15 mouse cellular contexts compared by ENCODE assay signal in genomic region chr9:88956670-88957153, GRCm38 (mm10). TPM values are rescaled to one million over a fixed set of nuclear protein-coding genes. Genes with fewer than 3 reads are reported as not detected.
A peak's percentile ranks its signal among the peaks of the same experiment; 100 is the strongest.
DNase-seq lines count a peak whose midpoint lies in the region; ATAC-seq and TF ChIP-seq lines count a peak whose summit lies in the region.
"Not testable (repeated sequence)": the region's sequence is repeated elsewhere in the genome, so short reads cannot be mapped to it uniquely, and the experiment has no call there.
"Had no signal": no experiment of that assay in that cellular context is flagged by ENCODE, and none has a peak within 500 bp of the region (broad histone marks: within the 10 kb centered on the region; RNA-seq: fewer than 3 reads in every experiment).

Gene Bcl2a1a (plus strand): TSS chr9:88956900.

- TF ChIP-seq POLR2A in MEL (IDR thresholded peaks at IDR 0.05; ENCODE audit: control insufficient read depth in 1 of 2, insufficient read depth in 1 of 2, low read depth in 1 of 2, low read length in 2 of 2, poor library complexity in 1 of 2); bone marrow macrophage, adult 2 months (IDR thresholded peaks at IDR 0.05; ENCODE audit: borderline replicate concordance, low read depth, low read length); liver, adult 2 months (IDR thresholded peaks at IDR 0.05; ENCODE audit: extremely low read depth, insufficient read depth, low read length): not testable (repeated sequence)

- H3K27me3 ChIP-seq in MEL (ENCODE audit: control insufficient read depth in 1 of 2, insufficient read depth in 2 of 2, low read length in 2 of 2); liver, adult 2 months (ENCODE audit: control insufficient read depth, insufficient read depth, low read length); lung, postnatal 0 days (replicated peaks; ENCODE audit: insufficient read depth, low read length): not testable (repeated sequence)

- peak within 1 kb of the TSS; percentile 36; the same call in 1 of the 2 replicates for H3K27ac ChIP-seq in MEL (ENCODE audit: control insufficient read depth, low read depth, low read length)
- H3K27ac ChIP-seq in bone marrow macrophage, adult 2 months (ENCODE audit: insufficient read depth, low read depth, low read length): peak within 1 kb of the TSS; percentile 14; the same call in 1 of the 2 replicates
- not testable (repeated sequence) for H3K27ac ChIP-seq in liver, adult 2 months (replicated peaks; ENCODE audit: insufficient read depth, low read depth, low read length); lung, postnatal 0 days (ENCODE audit: low read length)

- H3K4me2 ChIP-seq in lung, postnatal 0 days (replicated peaks; ENCODE audit: low read depth, low read length): not testable (repeated sequence)

- not testable (repeated sequence) for H3K9me3 ChIP-seq in MEL (replicated peaks; ENCODE audit: insufficient read depth, low read length); lung, postnatal 0 days (ENCODE audit: low read length)

- not testable (repeated sequence) for TF ChIP-seq RAD21 in MEL (IDR thresholded peaks at IDR 0.05; ENCODE audit: low read depth, low read length)

- TF ChIP-seq CTCF in MEL (IDR thresholded peaks at IDR 0.05 in 2 of 3, conservative IDR thresholded peaks at IDR 0.05 in 1 of 3; ENCODE audit: control insufficient read depth in 1 of 3, insufficient read depth in 1 of 3, low read depth in 2 of 3, low read length in 3 of 3, poor library complexity in 1 of 3, severe bottlenecking in 1 of 3); bone marrow macrophage, adult 2 months (IDR thresholded peaks at IDR 0.05; ENCODE audit: low read depth, low read length); liver, adult 2 months (IDR thresholded peaks at IDR 0.05; ENCODE audit: low read depth, low read length); lung, postnatal 0 days (IDR thresholded peaks at IDR 0.05): not testable (repeated sequence)

- not testable (repeated sequence) for H3K36me3 ChIP-seq in MEL (ENCODE audit: control insufficient read depth in 1 of 2, insufficient read depth in 2 of 2, low read length in 2 of 2); liver, adult 2 months (ENCODE audit: control insufficient read depth, insufficient read depth, low read length); lung, postnatal 0 days (ENCODE audit: insufficient read depth, low read length)

- ATAC-seq in lung, postnatal 0 days: peak; percentile 72
- ATAC-seq in megakaryocyte progenitor cell, adult 5-6 weeks (replicated peaks; ENCODE audit: poor library complexity): peak; percentile 74

- intact Hi-C loops in heart, postnatal 10 days (cut with DNase I): not testable (repeated sequence)

- whole genome bisulfite sequencing in liver, adult 2 months: 82% methylated on average over 5 of the region's 5 CpGs
- 40% methylated on average over 5 of the region's 5 CpGs for WGBS in lung, postnatal 0 days

- DNase-seq in MEL (ENCODE audit: low read depth, low spot score): not testable (repeated sequence)
- peak; percentile 5 to 17 for DNase-seq in heart, postnatal 10 days
- DNase-seq in liver, adult 2 months (ENCODE audit: extremely low read depth, low read depth, low spot score): peak; percentile 14
- peak; percentile 4 for DNase-seq in lung, postnatal 0 days (ENCODE audit: low spot score)
- DNase-seq in spleen, postnatal 4 days (ENCODE audit: low spot score in 2 of 2): peak; percentile 15 to 62
- peak; percentile 37 for DNase-seq in thymus, postnatal 4 days

- H3K4me1 ChIP-seq in MEL (ENCODE audit: control insufficient read depth in 1 of 2, insufficient read depth in 2 of 2, low read length in 2 of 2); bone marrow macrophage, adult 2 months (ENCODE audit: control insufficient read depth, insufficient read depth, low read length); liver, adult 2 months (ENCODE audit: control insufficient read depth, insufficient read depth, low read length); lung, postnatal 0 days (ENCODE audit: insufficient read depth, low read depth, low read length): not testable (repeated sequence)

- H3K79me2 ChIP-seq in MEL (ENCODE audit: control insufficient read depth, insufficient read depth, low read length, poor library complexity); liver, adult 2 months (ENCODE audit: control insufficient read depth, insufficient read depth, low read length): not testable (repeated sequence)

- not testable (repeated sequence) for H3K4me3 ChIP-seq in MEL (ENCODE audit: control insufficient read depth in 1 of 2, insufficient read depth in 1 of 2, low read depth in 2 of 2, low read length in 2 of 2); bone marrow macrophage, adult 2 months (ENCODE audit: insufficient read depth, low read length); liver, adult 2 months (ENCODE audit: insufficient read depth, low read depth, low read length); lung, postnatal 0 days (ENCODE audit: low read depth, low read length)

- not testable (repeated sequence) for H3K9ac ChIP-seq in MEL (ENCODE audit: control insufficient read depth, low read depth, low read length, poor library complexity, severe bottlenecking); liver, adult 2 months (ENCODE audit: low read depth, low read length); lung, postnatal 0 days (replicated peaks; ENCODE audit: low read depth)

- not testable (repeated sequence) for TF ChIP-seq EP300 in MEL (IDR thresholded peaks at IDR 0.05; ENCODE audit: low read depth in 1 of 2, low read length in 2 of 2); lung, postnatal 0 days (IDR thresholded peaks at IDR 0.05)

RNA-seq across cellular contexts. Expression of gene Bcl2a1a, which starts in this region (rescaled TPM):
- 0.65 and 0.77 TPM in 2 replicates for total RNA-seq in MEL (2012; rRNA removed)
- polyA plus RNA-seq in MEL (2012; ENCODE audit: insufficient read depth in 1 of 2, insufficient read length in 2 of 2, low read depth in 1 of 2, low replicate concordance in 2 of 2, missing spikeins in 1 of 2): under 1 TPM in 1 of 2 experiments, not detected in 1; 0.32 TPM
- polyA plus RNA-seq in bone marrow macrophage, adult 2 months (2012; ENCODE audit: insufficient read depth, insufficient read length, missing spikeins): not detected in 2 replicates
- total RNA-seq in heart, postnatal 10 days (2021): not detected
- 1.1 and 2.1 TPM in 2 replicates for total RNA-seq in liver, adult 2 months (2014; rRNA removed)
- polyA plus RNA-seq in liver, adult 2 months (2012; rRNA removed): 0.16 TPM in 1 of 2 replicates, not detected in the other
- polyA plus RNA-seq in lung, postnatal 0 days (2015; fragmentation: Nextera tagmentation; extraction: Ambion mirVana): 19.3 and 22.9 TPM in 2 replicates
- 0.42 and 0.64 TPM in 2 replicates for total RNA-seq in megakaryocyte progenitor cell, adult 5-6 weeks (2015)
- total RNA-seq in megakaryocyte progenitor cell, adult 5-6 weeks (2017): not detected in 2 replicates
- total RNA-seq: left cerebral cortex, postnatal 4 days had no signal
- polyA plus RNA-seq: embryonic facial prominence, embryonic 13.5 days; forebrain, embryonic 14.5 days; heart, embryonic 10.5 days; hindbrain, embryonic 12.5 days; midbrain, embryonic 12.5 days; neural tube, embryonic 13.5 days had no signal

Comparison
In these comparisons a context has a peak if more than half of its experiments do, and no peak if none do; other contexts are left out.
1. RNA of gene Bcl2a1a (polyA plus RNA-seq): 19.3 to 22.9 TPM in lung, postnatal 0 days; 0.32 TPM in MEL, 0.16 TPM in liver, adult 2 months and not detected in bone marrow macrophage, adult 2 months; every median in the first group is over 10 times any median in the second.
2. Peak in DNase-seq in heart, postnatal 10 days; RNA of the gene not detected or under 1 TPM.
3. Peak in ATAC-seq in megakaryocyte progenitor cell, adult 5-6 weeks; RNA of the gene not detected or under 1 TPM.